In the genomic region with DNA sequence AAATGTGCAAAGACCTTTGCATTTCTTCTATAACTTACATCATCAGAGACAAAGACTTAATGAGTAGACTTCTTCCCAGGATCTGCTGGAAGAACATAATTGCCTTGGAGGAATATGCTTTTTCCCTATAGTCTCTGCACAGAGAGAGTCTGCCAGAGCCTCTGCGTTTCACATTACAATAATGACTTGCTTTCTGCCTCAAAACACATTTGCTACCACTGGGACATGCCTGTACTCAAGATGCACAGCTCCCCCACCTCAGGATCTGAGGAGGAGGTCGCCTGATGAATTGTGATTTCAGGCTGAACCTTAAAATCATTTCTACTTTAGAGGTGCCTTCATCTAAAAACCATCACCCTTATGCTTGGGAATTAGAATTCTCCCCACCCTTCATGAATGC, we compare ENCODE assay signal across 22 mouse cellular contexts.
"Had no signal": no experiment of that assay in that cellular context is flagged by ENCODE, and none has a peak within 500 bp of the region (broad histone marks: within the 10 kb centered on the region; RNA-seq: fewer than 3 reads in every experiment).

No protein-coding gene starts in this region.

- H3K27me3 ChIP-seq: lung, embryonic 15.5 days; megakaryocyte, embryonic 14.5 days; midbrain, embryonic 12.5 days; neural tube, embryonic 13.5 days; neural tube, embryonic 15.5 days had no signal

- H3K9me3 ChIP-seq: liver, embryonic 15.5 days; lung, embryonic 15.5 days; midbrain, embryonic 12.5 days; neural tube, embryonic 13.5 days; neural tube, embryonic 15.5 days had no signal

- H3K4me2 ChIP-seq: liver, embryonic 15.5 days; lung, embryonic 15.5 days; midbrain, embryonic 12.5 days; neural tube, embryonic 13.5 days; neural tube, embryonic 15.5 days had no signal

- H3K4me3 ChIP-seq: liver, embryonic 15.5 days; lung, embryonic 15.5 days; megakaryocyte, embryonic 14.5 days; midbrain, embryonic 12.5 days; neural tube, embryonic 13.5 days; neural tube, embryonic 15.5 days had no signal

- ATAC-seq: liver, postnatal 0 days; lung, postnatal 0 days; midbrain, embryonic 16.5 days had no signal

- H3K27ac ChIP-seq: liver, embryonic 15.5 days; lung, embryonic 15.5 days; macrophage; midbrain, embryonic 12.5 days; neural tube, embryonic 13.5 days; neural tube, embryonic 15.5 days had no signal

- H3K4me1 ChIP-seq: liver, embryonic 15.5 days; lung, embryonic 15.5 days; megakaryocyte, embryonic 14.5 days; midbrain, embryonic 12.5 days; neural tube, embryonic 13.5 days; neural tube, embryonic 15.5 days had no signal

- H3K9ac ChIP-seq: liver, embryonic 15.5 days; liver, postnatal 0 days; lung, embryonic 15.5 days; midbrain, embryonic 12.5 days; neural tube, embryonic 13.5 days; neural tube, embryonic 15.5 days had no signal

- DNase-seq: liver, postnatal 0 days; lung, adult 2 months; lung, postnatal 14 days; lung, postnatal 36 days; midbrain, embryonic 14.5 days; retina, postnatal 1 day; right cerebral cortex, adult 18-20 months; right cerebral cortex, postnatal 25 days; right cerebral cortex, postnatal 4 days; spleen, adult 18-20 months; thymus, adult 18-20 months; thymus, postnatal 14 days; thymus, postnatal 36 days had no signal

- H3K36me3 ChIP-seq: liver, embryonic 15.5 days; lung, embryonic 15.5 days; midbrain, embryonic 12.5 days; neural tube, embryonic 13.5 days; neural tube, embryonic 15.5 days had no signal
